Mouse (Mus musculus) urinary bladder, postnatal 0 days (tissue): ENCODE measurements around the gene Gm2163. TPM values are rescaled to one million over a fixed set of nuclear protein-coding genes. Genes with fewer than 3 reads are reported as not detected.

Source experiments
- polyA plus RNA-seq: library from polyadenylated mRNA; unstranded; fragments of >200 nt; fragmentation: Nextera tagmentation; extraction: Ambion mirVana; gene quantifications from 2 replicates; pipeline ENCODE4 v1.2.1, GENCODE M21; 2015

Gene Gm2163
- polyA plus RNA-seq, result not detected in 2 replicates

DNA sequence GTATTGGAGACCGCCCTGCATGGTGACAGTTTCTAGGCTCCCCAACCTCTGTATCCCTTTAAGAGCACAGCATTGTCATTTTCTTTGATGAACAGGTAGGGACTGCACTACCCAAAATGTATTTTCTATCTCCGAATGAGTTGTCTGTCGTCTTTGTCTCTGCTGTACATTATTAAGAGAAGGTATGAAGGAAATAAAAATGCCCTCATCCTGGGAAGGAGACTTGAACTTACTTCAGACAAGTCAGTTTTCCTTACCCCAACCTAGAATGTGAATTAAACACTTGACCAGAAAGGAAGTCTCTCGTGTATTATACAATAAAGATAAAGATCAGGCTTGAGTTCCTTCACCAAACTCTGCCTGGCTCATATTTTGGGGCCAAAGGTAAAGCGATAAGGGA is at the start of gene Gm2163:
Gene Gm2163, plus strand, starts transcription at position 301 of the 400 bp plus-strand sequence.

DNA sequence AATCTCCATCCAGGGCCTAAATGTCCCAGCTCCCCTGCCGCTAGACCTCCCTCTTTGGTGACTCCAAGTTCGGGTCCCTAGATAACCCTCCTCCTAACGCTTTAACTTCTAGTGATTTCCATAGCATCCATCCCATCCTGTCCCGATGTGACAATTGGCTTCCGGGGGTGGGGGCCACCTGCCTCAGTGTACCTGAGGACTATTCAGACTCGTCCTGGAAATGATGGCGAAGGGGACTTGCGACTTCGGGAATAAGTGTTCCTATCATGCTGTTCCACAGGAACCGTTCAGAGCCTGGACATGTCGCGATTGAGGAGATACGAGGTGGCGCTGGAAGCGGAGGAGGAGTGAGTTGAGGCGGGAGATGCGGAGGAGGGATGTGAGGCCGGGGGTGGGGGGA is 27.5 kb upstream of the Gm2163 start, which contains the start of gene Gm21586:
Gene Gm21586, plus strand, starts transcription at position 301 of the 400 bp plus-strand sequence.

DNA sequence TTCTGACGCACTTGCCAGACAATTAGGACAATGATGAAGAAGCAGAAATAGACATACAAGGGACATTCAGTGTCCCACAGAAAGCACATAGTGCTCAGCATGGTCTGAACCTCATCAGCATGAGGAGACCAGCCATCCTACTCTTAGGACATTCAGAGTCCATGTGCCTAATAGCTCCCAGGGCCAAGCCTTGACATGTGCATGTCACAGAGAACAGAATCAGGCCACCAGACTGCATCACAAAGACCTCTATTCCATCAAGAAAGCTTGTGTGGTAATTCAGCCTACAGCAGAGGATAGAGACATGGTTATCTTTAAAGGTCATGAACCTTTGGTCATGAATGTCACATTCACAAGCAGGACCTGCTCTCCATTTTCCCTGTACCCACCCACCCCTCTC is 61.5 kb downstream of the Gm2163 start, which contains the start of gene Fam205a2:
Gene Fam205a2, minus strand, starts transcription at position 101 of the 400 bp plus-strand sequence.

DNA sequence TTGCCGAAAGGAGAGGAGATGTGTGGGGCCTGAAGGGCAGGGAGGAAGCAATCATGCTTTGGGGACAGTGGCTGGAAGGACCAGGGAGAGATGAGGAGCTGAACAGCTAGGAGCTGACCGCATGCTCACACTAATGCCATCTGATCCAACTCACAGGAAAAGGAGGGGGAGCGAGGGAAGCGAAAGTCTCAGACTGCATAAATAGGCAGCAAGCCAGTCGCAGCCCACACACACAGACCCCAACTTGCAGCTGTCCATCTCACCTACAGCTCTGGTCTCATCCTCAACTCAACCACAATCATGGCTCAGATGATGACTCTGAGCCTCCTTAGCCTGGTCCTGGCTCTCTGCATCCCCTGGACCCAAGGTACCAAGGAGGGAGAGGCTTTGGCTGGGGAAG is 145.3 kb downstream of the Gm2163 start, which contains the start of gene Gm10591:
Gene Gm10591, plus strand, starts transcription at position 301 of the 400 bp plus-strand sequence.

DNA sequence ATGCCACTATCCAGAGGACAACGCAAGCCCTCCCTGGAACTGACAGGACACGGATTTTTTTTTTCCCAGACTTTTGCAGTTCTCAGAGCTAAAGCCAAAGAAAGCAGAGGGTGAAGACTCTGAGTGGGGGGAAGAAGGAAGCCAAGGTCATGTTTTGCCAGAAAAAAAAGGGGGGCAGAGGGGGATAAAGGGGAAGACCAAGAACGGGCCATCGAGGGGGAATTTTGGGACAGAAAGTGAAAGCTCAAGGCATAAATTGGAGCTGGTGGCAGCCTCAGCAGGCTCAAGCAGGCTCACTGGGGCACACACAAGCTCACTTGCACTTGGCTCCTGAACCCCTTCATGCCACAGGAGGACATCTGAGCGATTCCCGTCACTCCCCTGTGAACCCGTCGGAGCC is 162.9 kb downstream of the Gm2163 start, which contains the start of gene Gm2564:
Gene Gm2564, plus strand, starts transcription at position 301 of the 400 bp plus-strand sequence.

Other genes starting within 250 kb of the Gm2163 start
- not detected in 2 replicates for gene Gm10600, start 226.1 kb upstream of the Gm2163 start, polyA plus RNA-seq
- gene Ccl21b, start 211.0 kb upstream of the Gm2163 start, polyA plus RNA-seq, result not detected in 2 replicates
- gene Gm21953, start 172.5 kb upstream of the Gm2163 start, polyA plus RNA-seq, result not detected in 2 replicates
- 0.04 TPM in 1 of 2 replicates, not detected in the other for gene Fam205a3, start 148.4 kb upstream of the Gm2163 start, polyA plus RNA-seq
- not detected in 2 replicates for gene Gm21586, start 27.4 kb upstream of the Gm2163 start, polyA plus RNA-seq
- 0.04 TPM in 1 of 2 replicates, not detected in the other for gene Fam205a2, start 61.4 kb downstream of the Gm2163 start, polyA plus RNA-seq
- gene Gm10591, start 145.4 kb downstream of the Gm2163 start, polyA plus RNA-seq, result not detected in 2 replicates
- 0.25 TPM in 1 of 2 replicates, not detected in the other for gene Gm2564, start 163.0 kb downstream of the Gm2163 start, polyA plus RNA-seq
- not detected in 2 replicates for gene Ccl27b, start 188.5 kb downstream of the Gm2163 start, polyA plus RNA-seq
- gene Il11ra2, start 195.1 kb downstream of the Gm2163 start, polyA plus RNA-seq, result 0.12 TPM in 1 of 2 replicates, not detected in the other